Mouse (Mus musculus) thymus, adult 2 months (tissue): Measurements from ENCODE around the gene Glod4.

Experiments
- CTCF ChIP-seq: fragments of 200-500 bp; IDR thresholded peaks from 2 replicates; pipeline ENCODE4 v1.5.1; 2012; ENCODE audit warnings: mild to moderate bottlenecking, control low read depth, low read length, moderate library complexity, borderline replicate concordance; ENCODE audit not compliant: control insufficient read depth, poor library complexity, insufficient read depth; ENCODE audit errors: extremely low read depth
- POLR2A ChIP-seq: fragments of 200-500 bp; IDR thresholded peaks from 2 replicates; pipeline ENCODE4 v1.6.1; 2012; ENCODE audit warnings: mild to moderate bottlenecking, low read length, control low read depth, moderate library complexity; ENCODE audit not compliant: control insufficient read depth, poor library complexity, insufficient read depth; ENCODE audit errors: extremely low read depth

DNA sequence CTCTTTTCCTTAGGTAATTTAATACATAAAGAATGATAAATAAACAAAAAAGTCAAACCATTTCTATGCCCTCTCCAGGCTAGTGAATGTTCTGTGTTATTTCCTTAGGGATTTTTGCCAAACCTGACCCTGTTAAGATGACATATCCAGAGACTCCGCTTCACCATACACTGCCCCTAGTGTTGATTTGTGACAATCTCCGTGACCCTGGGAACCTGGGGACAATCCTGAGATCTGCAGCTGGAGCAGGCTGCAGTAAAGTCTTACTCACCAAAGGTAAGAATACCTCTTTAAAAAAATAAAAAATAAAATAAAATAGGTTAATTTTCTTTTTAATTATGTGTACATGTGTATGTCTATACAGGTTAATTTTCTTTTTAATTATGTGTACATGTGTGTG lies 3.7 kb upstream of the Glod4 start:
- no peak for TF ChIP-seq POLR2A
- TF ChIP-seq CTCF = no peak
